Mouse (Mus musculus) cerebellum, adult 2 months (tissue): Measurements from ENCODE around the gene Col17a1.

Experiments used
- CTCF ChIP-seq: fragments of 200-500 bp; IDR thresholded peaks from 2 replicates; pipeline ENCODE4 v1.5.1; 2011; ENCODE audit warnings: low read depth, mild to moderate bottlenecking, control low read depth, low read length, moderate library complexity, borderline replicate concordance; ENCODE audit not compliant: insufficient read depth
- POLR2A ChIP-seq: fragments of 200-500 bp; IDR thresholded peaks from 2 replicates; pipeline ENCODE4 v1.6.1; 2011; ENCODE audit warnings: low read length, control low read depth, borderline replicate concordance; ENCODE audit not compliant: insufficient read depth

DNA sequence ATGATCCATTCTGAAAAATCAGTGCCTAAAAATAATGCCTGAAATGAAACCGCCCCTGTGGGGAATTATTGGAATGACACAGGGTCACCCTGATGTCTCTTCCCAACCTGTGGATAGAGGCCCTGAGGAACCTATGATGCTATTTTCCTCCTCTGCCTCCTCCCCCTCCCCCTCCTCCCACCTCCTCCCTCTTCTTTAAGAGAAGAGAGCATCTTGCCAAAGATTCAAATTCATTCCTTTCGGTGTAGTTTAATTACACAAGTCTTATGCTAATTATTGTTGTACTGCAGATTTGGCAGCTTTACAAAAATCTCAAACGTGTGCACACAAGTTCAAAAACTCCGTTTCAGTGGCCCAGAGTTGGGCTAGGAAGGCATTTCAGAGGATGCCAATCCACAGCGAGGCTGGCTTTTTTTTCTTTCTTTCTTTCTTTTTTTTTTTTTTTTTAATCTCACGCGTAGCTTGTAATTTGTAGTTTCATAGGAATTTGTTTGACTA lies 33.8 kb upstream of the Col17a1 start:
- TF ChIP-seq POLR2A (no peak), CTCF (no peak)
